Mouse (Mus musculus): ENCODE results near the gene Shisa9. TPM values are rescaled to one million over a fixed set of nuclear protein-coding genes. Genes with fewer than 3 reads are reported as not detected.
"Not testable (repeated sequence)": the region's sequence is repeated elsewhere in the genome, so short reads cannot be mapped to it uniquely, and the experiment has no call there.

The Shisa9 gene
- 0.97 and 1.1 TPM in 2 replicates for polyA plus RNA-seq (2015; fragmentation: Nextera tagmentation; extraction: Ambion mirVana)

- H3K9me3 ChIP-seq, result no peaks in the 10 kb centered on the region
- H3K27ac ChIP-seq, result no peak within 1 kb of the TSS
- ATAC-seq (ENCODE audit: low FRiP score, low read depth), result peak; percentile 81
- H3K27me3 ChIP-seq, result peaks cover 96% of the 10 kb centered on the region
- no peaks in the 10 kb centered on the region for H3K36me3 ChIP-seq
- under 1% methylated on average over 38 of the region's 42 CpGs for WGBS
- H3K9ac ChIP-seq, result peak within 1 kb of the TSS; percentile 70
- peak within 1 kb of the TSS; percentile 60 for H3K4me3 ChIP-seq
- peaks cover 16% of the 10 kb centered on the region for H3K4me1 ChIP-seq
- H3K4me2 ChIP-seq (replicated peaks), result peak within 1 kb of the TSS; percentile 96
Observed at GRCm38 (mm10) chr16:11983616-11984270, at the start of gene Shisa9. TSS of gene Shisa9 (plus strand) at chr16:11984113.

DNA sequence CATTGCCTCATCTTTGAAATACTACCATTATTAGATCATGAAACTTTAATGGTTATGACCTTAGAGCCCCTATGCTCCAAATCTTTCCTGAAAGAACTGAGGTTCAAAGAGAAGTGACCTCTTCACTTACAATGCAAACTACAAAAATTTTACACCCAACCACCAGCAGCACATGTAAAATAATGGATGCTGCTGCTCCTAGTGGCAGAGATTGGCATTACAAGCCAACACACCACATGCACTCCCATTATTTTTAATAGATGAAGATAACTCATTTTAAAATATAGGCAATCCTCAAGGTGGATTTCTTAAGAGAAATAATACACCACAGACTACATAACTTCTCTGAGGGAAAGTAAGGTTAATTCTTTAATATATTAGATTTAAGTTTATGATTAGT lies 43.4 kb upstream of the Shisa9 start:
- H3K4me3 ChIP-seq, result no peak overlapping the region
- no peaks in the 10 kb centered on the region for H3K27me3 ChIP-seq
- no peaks in the 10 kb centered on the region for H3K4me1 ChIP-seq
- H3K36me3 ChIP-seq, result no peaks in the 10 kb centered on the region
- ATAC-seq (ENCODE audit: low FRiP score, low read depth), result no peak
- H3K4me2 ChIP-seq (replicated peaks), result no peak overlapping the region
- H3K9ac ChIP-seq, result no peak overlapping the region
- H3K27ac ChIP-seq, result no peak overlapping the region
- H3K9me3 ChIP-seq, result no peaks in the 10 kb centered on the region; the same call in 1 of the 2 replicates

- H3K9me3 ChIP-seq, result no peaks in the 10 kb centered on the region
- WGBS, result 68% methylated on average over 1 of the region's 1 CpGs
- H3K4me3 ChIP-seq, result no peak overlapping the region
- no peak overlapping the region for H3K27ac ChIP-seq
- H3K36me3 ChIP-seq, result no peaks in the 10 kb centered on the region
- no peaks in the 10 kb centered on the region for H3K27me3 ChIP-seq
- H3K9ac ChIP-seq, result no peak overlapping the region
- H3K4me1 ChIP-seq, result no peaks in the 10 kb centered on the region
- no peak overlapping the region for H3K4me2 ChIP-seq (replicated peaks)
- ATAC-seq (ENCODE audit: low FRiP score, low read depth), result no peak
Observed at GRCm38 (mm10) chr16:11960691-11961090, 23.2 kb upstream of the Shisa9 start.

GRCm38 (mm10) chr16:11966041-11966440 lies 17.9 kb upstream of the Shisa9 start:
- Histone ChIP-seq H3K9me3 (no peaks in the 10 kb centered on the region), H3K4me2 (replicated peaks) (no peak overlapping the region), H3K27ac (no peak overlapping the region), H3K4me3 (no peak overlapping the region), H3K4me1 (no peaks in the 10 kb centered on the region), H3K9ac (no peak overlapping the region), H3K36me3 (no peaks in the 10 kb centered on the region), H3K27me3 (no peaks in the 10 kb centered on the region)
- no peak for ATAC-seq (ENCODE audit: low FRiP score, low read depth)
- WGBS, result 91% methylated on average over 8 of the region's 8 CpGs

GRCm38 (mm10) chr16:11966810-11967209 lies 17.1 kb upstream of the Shisa9 start:
- ATAC-seq (ENCODE audit: low FRiP score, low read depth); H3K27me3 ChIP-seq; H3K4me1 ChIP-seq; H3K9me3 ChIP-seq; H3K4me3 ChIP-seq; H3K4me2 ChIP-seq (replicated peaks); H3K9ac ChIP-seq; H3K36me3 ChIP-seq; H3K27ac ChIP-seq: not testable (repeated sequence)
- 94% methylated on average over 4 of the region's 5 CpGs for WGBS

DNA sequence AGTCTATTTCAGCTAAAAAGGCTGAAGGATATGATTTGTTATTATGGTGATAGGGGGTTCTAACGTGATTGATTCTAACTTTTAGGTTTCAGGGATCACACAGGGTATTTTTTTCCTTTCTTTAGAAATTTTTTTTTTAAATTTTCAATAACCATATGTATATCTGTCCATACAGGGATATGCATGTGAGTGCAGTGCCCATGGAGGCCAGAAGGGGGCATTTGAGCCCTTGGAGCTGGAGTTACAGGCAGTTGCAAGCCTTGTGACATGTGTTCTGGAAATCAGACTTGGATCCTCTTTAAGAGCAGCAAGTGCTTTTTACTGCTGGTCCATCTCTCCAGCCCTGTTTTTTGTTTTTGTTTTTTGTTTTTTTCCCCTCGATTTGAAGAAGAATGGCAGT lies 16.3 kb upstream of the Shisa9 start:
- no peak for ATAC-seq (ENCODE audit: low FRiP score, low read depth)
- Histone ChIP-seq H3K27ac (no peak overlapping the region), H3K4me3 (no peak overlapping the region), H3K36me3 (no peaks in the 10 kb centered on the region), H3K9ac (no peak overlapping the region), H3K4me1 (no peaks in the 10 kb centered on the region), H3K27me3 (no peaks in the 10 kb centered on the region), H3K4me2 (replicated peaks) (no peak overlapping the region), H3K9me3 (no peaks in the 10 kb centered on the region)
- WGBS, result 56% methylated on average over 2 of the region's 2 CpGs

- Histone ChIP-seq H3K36me3 (no peaks in the 10 kb centered on the region), H3K4me3 (no peak overlapping the region), H3K4me2 (replicated peaks) (no peak overlapping the region), H3K27me3 (0 out of 2 replicates have a peak, but pooled peaks cover 1% of the 10 kb centered on the region), H3K9me3 (no peaks in the 10 kb centered on the region), H3K27ac (no peak overlapping the region), H3K9ac (no peak overlapping the region), H3K4me1 (no peaks in the 10 kb centered on the region)
- ATAC-seq (ENCODE audit: low FRiP score, low read depth), result no peak
- 50% methylated on average over 4 of the region's 4 CpGs for WGBS
Observed at GRCm38 (mm10) chr16:11973707-11974106, 10.2 kb upstream of the Shisa9 start.

GRCm38 (mm10) chr16:11976737-11977136 lies 7.2 kb upstream of the Shisa9 start:
- no peak overlapping the region for H3K4me2 ChIP-seq (replicated peaks)
- no peak overlapping the region for H3K27ac ChIP-seq
- ATAC-seq (ENCODE audit: low FRiP score, low read depth), result no peak
- no peaks in the 10 kb centered on the region for H3K9me3 ChIP-seq
- WGBS, result 81% methylated on average over 2 of the region's 2 CpGs
- H3K36me3 ChIP-seq, result no peaks in the 10 kb centered on the region
- H3K9ac ChIP-seq, result no peak overlapping the region
- peaks cover 27% of the 10 kb centered on the region for H3K27me3 ChIP-seq
- no peak overlapping the region for H3K4me3 ChIP-seq
- H3K4me1 ChIP-seq, result no peaks in the 10 kb centered on the region

- Histone ChIP-seq H3K9me3 (no peaks in the 10 kb centered on the region), H3K27me3 (peaks cover 68% of the 10 kb centered on the region), H3K27ac (no peak overlapping the region), H3K9ac (no peak overlapping the region), H3K4me3 (no peak overlapping the region), H3K36me3 (no peaks in the 10 kb centered on the region), H3K4me2 (replicated peaks) (no peak overlapping the region), H3K4me1 (peaks cover 16% of the 10 kb centered on the region)
- WGBS, result 20% methylated on average over 3 of the region's 3 CpGs
- no peak for ATAC-seq (ENCODE audit: low FRiP score, low read depth)
Observed at GRCm38 (mm10) chr16:11980764-11981163, 3.1 kb upstream of the Shisa9 start.

DNA sequence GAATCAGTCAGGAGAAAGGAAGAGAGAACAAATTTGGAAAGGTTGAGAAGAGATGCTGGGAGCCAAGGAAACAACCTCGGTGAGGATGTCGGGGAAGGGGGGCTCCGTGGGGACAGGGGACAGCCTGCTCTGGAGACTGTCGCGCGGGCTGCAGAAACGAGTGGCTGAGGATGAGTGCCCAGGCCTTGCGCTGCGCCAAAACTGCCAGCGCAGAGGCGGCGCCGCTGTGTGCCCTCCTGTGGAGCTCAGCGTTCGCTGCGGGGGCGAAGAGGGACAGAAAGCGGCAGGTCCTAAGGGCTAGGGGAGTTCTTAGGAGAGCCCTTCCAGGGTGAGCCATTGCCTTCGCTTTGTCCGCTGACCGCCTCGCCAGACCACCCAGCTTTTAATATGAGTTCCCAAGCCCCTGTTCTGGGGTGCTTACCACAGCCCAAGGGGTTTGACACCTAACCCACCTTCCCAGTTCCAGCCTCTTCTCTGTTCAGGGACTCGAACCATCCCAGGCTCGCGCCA lies 752 bp upstream of the Shisa9 start:
- no peak for ATAC-seq (ENCODE audit: low FRiP score, low read depth)
- no peaks in the 10 kb centered on the region for H3K9me3 ChIP-seq
- H3K4me3 ChIP-seq, result peak overlapping the region; percentile 60
- under 1% methylated on average over 24 of the region's 25 CpGs for WGBS
- H3K4me2 ChIP-seq (replicated peaks), result peak overlapping the region; percentile 96
- H3K9ac ChIP-seq, result peak overlapping the region; percentile 31
- H3K4me1 ChIP-seq, result peaks cover 16% of the 10 kb centered on the region
- H3K27ac ChIP-seq, result no peak overlapping the region
- no peaks in the 10 kb centered on the region for H3K36me3 ChIP-seq
- peaks cover 92% of the 10 kb centered on the region for H3K27me3 ChIP-seq

- WGBS, result under 1% methylated on average over 51 of the region's 76 CpGs
- Histone ChIP-seq H3K4me1 (peaks cover 16% of the 10 kb centered on the region), H3K4me3 (peak overlapping the region; percentile 60), H3K27ac (no peak overlapping the region), H3K4me2 (replicated peaks) (peak overlapping the region; percentile 96), H3K36me3 (no peaks in the 10 kb centered on the region), H3K9me3 (no peaks in the 10 kb centered on the region), H3K9ac (peak overlapping the region; percentile 70), H3K27me3 (peaks cover 99% of the 10 kb centered on the region)
- peak; percentile 77 for ATAC-seq (ENCODE audit: low FRiP score, low read depth)
Observed at GRCm38 (mm10) chr16:11984271-11984791, 418 bp downstream of the Shisa9 start.

GRCm38 (mm10) chr16:11987056-11987455 lies 3.1 kb downstream of the Shisa9 start:
- WGBS, result 58% methylated on average over 4 of the region's 4 CpGs
- Histone ChIP-seq H3K4me1 (peaks cover 16% of the 10 kb centered on the region), H3K27me3 (peaks cover 91% of the 10 kb centered on the region), H3K9ac (no peak overlapping the region), H3K4me2 (replicated peaks) (no peak overlapping the region), H3K4me3 (no peak overlapping the region), H3K9me3 (no peaks in the 10 kb centered on the region), H3K27ac (no peak overlapping the region), H3K36me3 (no peaks in the 10 kb centered on the region)
- peak; percentile 30; the same call in 1 of the 2 replicates for ATAC-seq (ENCODE audit: low FRiP score, low read depth)

DNA sequence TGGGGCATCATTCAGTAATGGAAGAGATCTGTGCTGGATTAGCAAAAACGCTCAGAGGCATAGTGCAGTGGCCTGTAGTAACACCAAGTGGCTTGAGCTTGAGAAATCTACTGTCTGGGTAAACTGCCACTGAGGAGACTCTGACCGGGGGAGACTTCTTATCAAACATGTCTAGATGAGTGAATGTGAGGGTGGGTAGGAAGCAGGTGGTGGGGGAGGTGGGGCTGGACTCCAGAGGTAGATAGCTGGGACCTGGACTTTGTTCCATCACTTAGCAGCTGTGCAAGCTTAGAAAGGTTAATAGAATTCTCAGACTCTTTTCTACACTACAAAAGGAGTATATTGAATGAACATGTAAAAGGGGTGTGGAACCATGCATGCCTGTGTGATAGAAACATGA lies 21.3 kb downstream of the Shisa9 start:
- no peak overlapping the region for H3K9ac ChIP-seq
- no peaks in the 10 kb centered on the region for H3K27me3 ChIP-seq
- 86% methylated on average over 2 of the region's 2 CpGs for WGBS
- H3K4me1 ChIP-seq, result no peaks in the 10 kb centered on the region
- H3K9me3 ChIP-seq, result no peaks in the 10 kb centered on the region
- H3K4me3 ChIP-seq, result no peak overlapping the region
- H3K4me2 ChIP-seq (replicated peaks), result no peak overlapping the region
- no peaks in the 10 kb centered on the region for H3K36me3 ChIP-seq
- ATAC-seq (ENCODE audit: low FRiP score, low read depth), result no peak
- H3K27ac ChIP-seq, result no peak overlapping the region
